ENCODE assay signal across 14 mouse cellular contexts in the genomic region with DNA sequence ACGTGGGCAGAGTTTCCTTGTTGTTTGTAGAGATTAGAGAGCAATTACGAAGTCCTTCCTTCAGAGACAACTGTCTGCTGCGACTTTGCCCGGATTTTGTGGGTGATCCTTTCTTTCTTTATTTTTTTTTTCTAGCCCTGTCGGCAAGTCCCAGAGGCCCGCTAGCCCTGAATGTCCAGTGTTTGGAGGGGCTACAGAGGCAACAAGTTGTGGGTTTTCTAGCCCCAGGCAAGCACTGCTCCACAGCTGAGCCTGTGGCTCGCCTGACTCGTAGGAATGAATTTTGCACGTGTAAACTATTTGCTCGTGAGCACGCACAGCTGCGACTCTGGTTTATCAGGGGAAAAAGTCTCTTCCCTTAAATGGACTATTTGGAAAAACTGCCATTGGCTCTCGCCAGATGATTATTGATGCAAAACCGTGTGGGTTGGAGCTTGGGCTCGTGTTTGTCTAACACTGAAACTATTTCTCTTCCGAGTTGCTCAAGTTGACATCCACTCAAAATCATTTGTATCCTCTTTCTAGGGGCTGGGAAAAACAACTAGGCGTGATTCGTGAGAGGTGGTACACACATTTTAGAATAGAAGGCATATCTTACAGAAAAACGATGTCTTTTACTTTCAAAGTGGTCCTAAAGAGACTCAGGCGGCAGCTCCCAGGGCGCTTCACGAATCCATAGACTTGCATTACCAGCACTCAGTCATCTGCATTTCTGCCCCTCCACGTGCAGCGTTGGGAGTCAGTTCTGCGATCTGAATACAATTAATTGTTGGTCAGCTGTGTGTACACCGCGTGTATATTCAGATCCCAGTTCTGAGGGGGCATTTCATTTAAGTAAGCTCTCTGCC. TPM values are rescaled to one million over a fixed set of nuclear protein-coding genes. Genes with fewer than 3 reads are reported as not detected.
DNase-seq lines count a peak whose midpoint lies in the region; ATAC-seq and TF ChIP-seq lines count a peak whose summit lies in the region.
"Had no signal": no experiment of that assay in that cellular context is flagged by ENCODE, and none has a peak within 500 bp of the region (broad histone marks: within the 10 kb centered on the region; RNA-seq: fewer than 3 reads in every experiment).

No protein-coding gene starts in this region.

- H3K27ac ChIP-seq in cerebellum, adult 2 months (ENCODE audit: insufficient read depth, low read length), result peak overlapping the region; percentile 72
- H3K27ac ChIP-seq in forebrain, embryonic 13.5 days, result peak overlapping the region; percentile 79
- no peak overlapping the region for H3K27ac ChIP-seq in limb, embryonic 11.5 days (replicated peaks; ENCODE audit: low read depth, low read length)
- H3K27ac ChIP-seq in neural tube, embryonic 15.5 days (replicated peaks), result peak overlapping the region; percentile 72
- H3K27ac ChIP-seq in left cerebral cortex, adult 2 months, result no peak overlapping the region
- H3K27ac ChIP-seq in gastrocnemius, adult 2 months, result no peak overlapping the region

- H3K9me3 ChIP-seq in forebrain, embryonic 13.5 days (replicated peaks), result no peaks in the 10 kb centered on the region
- no peaks in the 10 kb centered on the region for H3K9me3 ChIP-seq in limb, embryonic 11.5 days (ENCODE audit: control insufficient read depth, low read length)
- H3K9me3 ChIP-seq in neural tube, embryonic 15.5 days (replicated peaks), result no peaks in the 10 kb centered on the region

- peak overlapping the region; percentile 63 for H3K9ac ChIP-seq in forebrain, embryonic 13.5 days
- H3K9ac ChIP-seq in limb, embryonic 11.5 days (ENCODE audit: low read length), result no peak overlapping the region
- peak overlapping the region; percentile 20 for H3K9ac ChIP-seq in neural tube, embryonic 15.5 days (replicated peaks)

- peak overlapping the region; percentile 83 for H3K4me3 ChIP-seq in cerebellum, adult 2 months (replicated peaks; ENCODE audit: insufficient read depth, low read depth, low read length)
- H3K4me3 ChIP-seq in forebrain, embryonic 13.5 days, result peak overlapping the region; percentile 34
- H3K4me3 ChIP-seq in limb, embryonic 11.5 days (ENCODE audit: low read depth, low read length), result no peak overlapping the region
- H3K4me3 ChIP-seq in neural tube, embryonic 15.5 days (replicated peaks), result peak overlapping the region; percentile 19
- H3K4me3 ChIP-seq in left cerebral cortex, adult 2 months, result no peak overlapping the region
- no peak overlapping the region for H3K4me3 ChIP-seq in gastrocnemius, adult 2 months

- DNase-seq in cerebellum, adult 2 months, result peak; percentile 53 to 64
- no peak for DNase-seq in cerebellum, adult 11-12 months
- peak; percentile 60 for DNase-seq in limb, embryonic 11.5 days (ENCODE audit: low spot score)
- no peak for DNase-seq in left cerebral cortex, adult 2 months (ENCODE audit: extremely low spot score in 1 of 2, low spot score in 2 of 2)
- no peak for DNase-seq in gastrocnemius, adult 2 months
- no peak for DNase-seq in kidney, adult 18-20 months
- DNase-seq: adrenal gland, adult 2 months; thymus, adult 18-20 months had no signal

- H3K4me1 ChIP-seq in cerebellum, adult 2 months (ENCODE audit: control insufficient read depth, insufficient read depth, low read length), result no peaks in the 10 kb centered on the region; the same call in 1 of the 2 replicates
- H3K4me1 ChIP-seq in forebrain, embryonic 13.5 days, result 0 out of 2 replicates have a peak, but pooled peaks cover 4% of the 10 kb centered on the region
- no peaks in the 10 kb centered on the region for H3K4me1 ChIP-seq in limb, embryonic 11.5 days (ENCODE audit: control insufficient read depth, insufficient read depth, low read length)
- peaks cover 5% of the 10 kb centered on the region; the same call in 1 of the 2 replicates for H3K4me1 ChIP-seq in neural tube, embryonic 15.5 days

- no peaks in the 10 kb centered on the region for H3K36me3 ChIP-seq in forebrain, embryonic 13.5 days (ENCODE audit: poor library complexity, severe bottlenecking)
- H3K36me3 ChIP-seq in limb, embryonic 11.5 days (ENCODE audit: control insufficient read depth, insufficient read depth, low read length), result no peaks in the 10 kb centered on the region
- H3K36me3 ChIP-seq in neural tube, embryonic 15.5 days, result no peaks in the 10 kb centered on the region

- no peaks in the 10 kb centered on the region; the same call in 1 of the 2 replicates for H3K27me3 ChIP-seq in cerebellum, adult 2 months (ENCODE audit: control insufficient read depth, insufficient read depth, low read length)
- peaks cover 89% of the 10 kb centered on the region for H3K27me3 ChIP-seq in forebrain, embryonic 13.5 days
- peaks cover 84% of the 10 kb centered on the region for H3K27me3 ChIP-seq in limb, embryonic 11.5 days (ENCODE audit: control insufficient read depth, insufficient read depth, low read length)
- peaks cover 80% of the 10 kb centered on the region for H3K27me3 ChIP-seq in neural tube, embryonic 15.5 days (replicated peaks)

- peak overlapping the region; percentile 53 for H3K4me2 ChIP-seq in forebrain, embryonic 13.5 days
- H3K4me2 ChIP-seq in limb, embryonic 11.5 days (ENCODE audit: low read depth, severe bottlenecking), result no peak overlapping the region
- H3K4me2 ChIP-seq in neural tube, embryonic 15.5 days, result peak overlapping the region; percentile 44
- H3K4me2 ChIP-seq: heart, embryonic 11.5 days had no signal

- no peak for TF ChIP-seq CTCF in cerebellum, adult 2 months (IDR thresholded peaks at IDR 0.05; ENCODE audit: borderline replicate concordance, insufficient read depth, low read depth, low read length)
- no peak for TF ChIP-seq CTCF in left cerebral cortex, adult 2 months (IDR thresholded peaks at IDR 0.05)
- TF ChIP-seq CTCF in gastrocnemius, adult 2 months (IDR thresholded peaks at IDR 0.05), result no peak

- no peak for ATAC-seq in forebrain, embryonic 13.5 days
- ATAC-seq in limb, embryonic 11.5 days (ENCODE audit: insufficient number of reproducible peaks, low FRiP score, low TSS enrichment, low read depth), result no peak
- no peak for ATAC-seq in neural tube, embryonic 15.5 days (ENCODE audit: low FRiP score)
- ATAC-seq: intestine, embryonic 16.5 days had no signal

- intact Hi-C loops in left cerebral cortex, adult 2 months (cut with DNase I), result no loop called here
- intact Hi-C loops in gastrocnemius, adult 2 months (cut with DNase I), result no loop called here

- WGBS in cerebellum, adult 2 months, result 2% methylated on average over 27 of the region's 27 CpGs
- under 1% methylated on average over 27 of the region's 27 CpGs for WGBS in forebrain, embryonic 13.5 days
- under 1% methylated on average over 27 of the region's 27 CpGs for WGBS in limb, embryonic 11.5 days
- WGBS in neural tube, embryonic 15.5 days, result 1% methylated on average over 27 of the region's 27 CpGs

- no peak for TF ChIP-seq POLR2A in cerebellum, adult 2 months (IDR thresholded peaks at IDR 0.05; ENCODE audit: borderline replicate concordance, insufficient read depth, low read length)

RNA-seq across cellular contexts. Expression of gene Zic1, which starts 39.5 kb away (rescaled TPM):
- polyA plus RNA-seq in cerebellum, adult 2 months (2012; rRNA removed), result 1,121 and 1,289 TPM in 2 replicates
- polyA plus RNA-seq in forebrain, embryonic 13.5 days (2015; fragmentation: Nextera tagmentation; extraction: Ambion mirVana), result 10.8 and 15.1 TPM in 2 replicates
- polyA plus RNA-seq in limb, embryonic 11.5 days (2014; fragmentation: Nextera tagmentation; extraction: Ambion mirVana), result 0.18 and 0.27 TPM in 2 replicates
- polyA plus RNA-seq in neural tube, embryonic 15.5 days (2015; fragmentation: Nextera tagmentation; extraction: Ambion mirVana), result 9.7 and 13.2 TPM in 2 replicates
- 10 to 100 TPM; 15.8 to 16.0 TPM for total RNA-seq in left cerebral cortex, adult 2 months (2021)
- total RNA-seq in gastrocnemius, adult 2 months (2021), result 1 to 10 TPM in 1 of 2 experiments, under 1 TPM in 1; 0.81 to 1.4 TPM
- total RNA-seq: adrenal gland, adult 2 months had no signal
- polyA plus RNA-seq: intestine, embryonic 16.5 days; lung, embryonic 16.5 days; small intestine, adult 2 months had no signal

RNA-seq across cellular contexts. Expression of gene Zic4, which starts 42.9 kb away (rescaled TPM):
- 37.4 and 45.3 TPM in 2 replicates for polyA plus RNA-seq in cerebellum, adult 2 months (2012; rRNA removed)
- 48.4 and 62.0 TPM in 2 replicates for polyA plus RNA-seq in forebrain, embryonic 13.5 days (2015; fragmentation: Nextera tagmentation; extraction: Ambion mirVana)
- 0.34 and 0.37 TPM in 2 replicates for polyA plus RNA-seq in limb, embryonic 11.5 days (2014; fragmentation: Nextera tagmentation; extraction: Ambion mirVana)
- 28.3 and 44.9 TPM in 2 replicates for polyA plus RNA-seq in neural tube, embryonic 15.5 days (2015; fragmentation: Nextera tagmentation; extraction: Ambion mirVana)
- total RNA-seq in left cerebral cortex, adult 2 months (2021), result 1 to 10 TPM; 4.0 to 4.6 TPM
- not detected for total RNA-seq in gastrocnemius, adult 2 months (2021)
- total RNA-seq: adrenal gland, adult 2 months had no signal
- polyA plus RNA-seq: adrenal gland, adult 2 months; heart, embryonic 11.5 days; intestine, embryonic 16.5 days; lung, embryonic 16.5 days; small intestine, adult 2 months had no signal

Comparison
In these comparisons a context has a peak if more than half of its experiments do, and no peak if none do; other contexts are left out.
1. DNase-seq: peak in cerebellum, adult 2 months (2 of 2) and limb, embryonic 11.5 days (single experiment); none in cerebellum, adult 11-12 months (single experiment), left cerebral cortex, adult 2 months (0 of 2), gastrocnemius, adult 2 months (single experiment) and kidney, adult 18-20 months (single experiment).
2. H3K27ac ChIP-seq: peak in cerebellum, adult 2 months (single experiment), forebrain, embryonic 13.5 days (single experiment) and neural tube, embryonic 15.5 days (single experiment); none in limb, embryonic 11.5 days (single experiment), left cerebral cortex, adult 2 months (single experiment) and gastrocnemius, adult 2 months (single experiment).
3. H3K4me3 ChIP-seq: peak in cerebellum, adult 2 months (single experiment), forebrain, embryonic 13.5 days (single experiment) and neural tube, embryonic 15.5 days (single experiment); none in limb, embryonic 11.5 days (single experiment), left cerebral cortex, adult 2 months (single experiment) and gastrocnemius, adult 2 months (single experiment).
4. RNA of gene Zic1, which starts 39.5 kb away (polyA plus RNA-seq): 1,121 to 1,289 TPM in cerebellum, adult 2 months; 10.8 to 15.1 TPM in forebrain, embryonic 13.5 days, 9.7 to 13.2 TPM in neural tube, embryonic 15.5 days and 0.18 to 0.27 TPM in limb, embryonic 11.5 days; every median in the first group is over 10 times any median in the second.
5. RNA of gene Zic4, which starts 42.9 kb away (polyA plus RNA-seq): 48.4 to 62.0 TPM in forebrain, embryonic 13.5 days, 28.3 to 44.9 TPM in neural tube, embryonic 15.5 days and 37.4 to 45.3 TPM in cerebellum, adult 2 months; 0.34 to 0.37 TPM in limb, embryonic 11.5 days; every median in the first group is over 10 times any median in the second.